Mouse (Mus musculus): ENCODE measurements around the gene Ddx23. TPM values are rescaled to one million over a fixed set of nuclear protein-coding genes. Genes with fewer than 3 reads are reported as not detected.

Gene Ddx23
- polyA plus RNA-seq, 1 experiment from 2014 or later = 10.0 TPM

DNA sequence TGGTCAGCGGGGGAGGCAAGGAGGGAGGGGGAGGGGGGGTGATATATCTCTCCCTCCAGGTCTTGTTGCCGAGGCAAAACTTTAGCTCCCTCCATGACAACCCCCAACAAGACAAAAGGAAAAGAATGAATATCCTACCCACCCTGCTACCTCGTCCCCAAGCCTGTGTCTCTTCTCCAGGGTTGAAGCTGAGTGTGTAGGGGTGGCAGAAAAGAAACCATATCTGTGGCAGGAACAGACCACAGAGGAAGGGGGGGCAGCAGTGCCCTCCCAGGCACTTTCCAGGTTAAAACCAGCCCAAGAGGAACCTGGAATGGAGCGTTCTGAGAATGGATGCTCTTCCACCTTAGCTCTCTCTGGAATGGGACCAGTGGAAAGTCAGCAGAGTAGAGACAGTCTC lies 32.2 kb downstream of the Ddx23 start, which contains the start of gene Cacnb3:
Gene Cacnb3, plus strand, starts transcription at position 301 of the 400 bp plus-strand sequence.
- WGBS (ENCODE audit: insufficient replicate concordance) = 25% methylated on average over 4 of the region's 4 CpGs

DNA sequence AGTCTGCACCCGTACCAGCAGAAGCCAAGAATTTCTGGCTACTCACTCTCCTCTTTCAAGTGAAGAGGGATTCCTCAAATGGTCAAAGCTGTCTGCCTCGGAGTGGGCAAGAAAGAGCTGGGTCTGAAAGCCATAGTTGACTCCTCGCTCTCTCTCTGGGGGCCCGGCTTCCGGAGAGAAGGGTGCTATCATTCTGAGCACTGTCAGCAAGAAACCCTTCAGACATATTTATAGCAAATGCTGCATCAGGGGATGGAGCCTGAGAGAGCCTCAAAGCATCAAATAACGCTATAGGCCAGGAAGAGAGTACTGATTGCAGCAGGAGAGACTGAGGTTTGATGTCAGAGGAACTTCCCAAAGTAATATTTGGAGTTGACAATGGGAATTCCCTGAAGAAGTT lies 33.2 kb downstream of the Ddx23 start:
- H3K36me3 ChIP-seq (ENCODE audit: control insufficient read depth, insufficient read depth) = no peaks in the 10 kb centered on the region
- H3K9me3 ChIP-seq (replicated peaks; ENCODE audit: control insufficient read depth, low read length) = 0 out of 2 replicates have a peak, but pooled peaks cover 2% of the 10 kb centered on the region
- no peak overlapping the region for H3K9ac ChIP-seq (ENCODE audit: low read depth, low read length)
- no peak overlapping the region for H3K4me3 ChIP-seq (ENCODE audit: low read depth, low read length)
- 35% methylated on average over 6 of the region's 6 CpGs for WGBS (ENCODE audit: insufficient replicate concordance)
- no peak overlapping the region for H3K27ac ChIP-seq (ENCODE audit: low read length)
- H3K4me2 ChIP-seq (ENCODE audit: low read depth, low read length) = no peak overlapping the region
- peaks cover 8% of the 10 kb centered on the region for H3K4me1 ChIP-seq (ENCODE audit: control insufficient read depth, low read depth, low read length)
- ATAC-seq (ENCODE audit: low read depth) = no peak
- H3K27me3 ChIP-seq (ENCODE audit: control insufficient read depth, insufficient read depth, low read depth, low read length) = peaks cover 79% of the 10 kb centered on the region

More for the DNA sequence above, 32.2 kb downstream of the Ddx23 start, which contains the start of gene Cacnb3:
- no peak within 1 kb of the TSS for H3K9ac ChIP-seq (ENCODE audit: low read depth, low read length)
- peaks cover 15% of the 10 kb centered on the region for H3K4me1 ChIP-seq (ENCODE audit: control insufficient read depth, low read depth, low read length)
- H3K4me2 ChIP-seq (ENCODE audit: low read depth, low read length) = no peak within 1 kb of the TSS
- peaks cover 87% of the 10 kb centered on the region for H3K27me3 ChIP-seq (ENCODE audit: control insufficient read depth, insufficient read depth, low read depth, low read length)
- H3K9me3 ChIP-seq (replicated peaks; ENCODE audit: control insufficient read depth, low read length) = 0 out of 2 replicates have a peak, but pooled peaks cover 2% of the 10 kb centered on the region
- no peaks in the 10 kb centered on the region for H3K36me3 ChIP-seq (ENCODE audit: control insufficient read depth, insufficient read depth)
- no peak within 1 kb of the TSS for H3K4me3 ChIP-seq (ENCODE audit: low read depth, low read length)
- ATAC-seq (ENCODE audit: low read depth) = no peak
- H3K27ac ChIP-seq (ENCODE audit: low read length) = no peak within 1 kb of the TSS

DNA sequence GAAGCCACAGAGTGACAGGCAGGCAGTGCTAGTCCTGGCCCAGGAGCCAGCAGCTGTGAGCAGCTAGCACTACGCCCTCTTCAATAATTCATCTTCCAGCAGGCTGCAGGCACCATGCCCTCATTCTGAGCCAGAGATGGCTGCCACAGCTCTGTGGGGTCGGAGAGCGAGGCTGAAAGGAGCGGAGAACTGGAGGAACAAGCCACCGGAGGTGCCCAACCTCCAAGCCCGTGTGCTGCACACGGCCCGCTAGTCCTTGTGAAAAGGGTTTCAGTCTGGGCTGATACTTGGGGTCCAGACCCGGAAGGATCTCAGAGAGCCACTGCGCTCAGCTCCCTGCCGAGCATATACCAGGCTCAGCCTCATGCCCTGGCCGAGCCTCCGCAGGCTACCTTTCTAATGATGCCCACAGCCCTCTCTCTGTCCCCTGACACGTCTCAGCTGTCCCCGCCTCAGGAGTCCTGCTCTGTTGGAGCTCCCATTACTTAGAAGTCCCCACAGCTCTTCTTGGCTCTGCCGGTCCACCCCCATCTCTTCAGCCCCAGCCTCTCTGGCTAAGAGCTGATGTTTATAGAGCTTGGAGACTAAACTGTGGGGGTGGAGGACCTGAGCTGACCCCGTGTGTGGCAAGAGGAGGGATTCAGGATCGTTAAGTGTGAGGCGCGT lies 34.0 kb downstream of the Ddx23 start:
- 0 out of 2 replicates have a peak, but pooled peaks cover 2% of the 10 kb centered on the region for H3K9me3 ChIP-seq (replicated peaks; ENCODE audit: control insufficient read depth, low read length)
- no peak overlapping the region for H3K9ac ChIP-seq (ENCODE audit: low read depth, low read length)
- no peak overlapping the region for H3K27ac ChIP-seq (ENCODE audit: low read length)
- peaks cover 6% of the 10 kb centered on the region for H3K4me1 ChIP-seq (ENCODE audit: control insufficient read depth, low read depth, low read length)
- WGBS (ENCODE audit: insufficient replicate concordance) = 15% methylated on average over 20 of the region's 20 CpGs
- no peaks in the 10 kb centered on the region for H3K36me3 ChIP-seq (ENCODE audit: control insufficient read depth, insufficient read depth)
- no peak overlapping the region for H3K4me2 ChIP-seq (ENCODE audit: low read depth, low read length)
- H3K4me3 ChIP-seq (ENCODE audit: low read depth, low read length) = no peak overlapping the region
- H3K27me3 ChIP-seq (ENCODE audit: control insufficient read depth, insufficient read depth, low read depth, low read length) = peaks cover 74% of the 10 kb centered on the region
- ATAC-seq (ENCODE audit: low read depth) = no peak

DNA sequence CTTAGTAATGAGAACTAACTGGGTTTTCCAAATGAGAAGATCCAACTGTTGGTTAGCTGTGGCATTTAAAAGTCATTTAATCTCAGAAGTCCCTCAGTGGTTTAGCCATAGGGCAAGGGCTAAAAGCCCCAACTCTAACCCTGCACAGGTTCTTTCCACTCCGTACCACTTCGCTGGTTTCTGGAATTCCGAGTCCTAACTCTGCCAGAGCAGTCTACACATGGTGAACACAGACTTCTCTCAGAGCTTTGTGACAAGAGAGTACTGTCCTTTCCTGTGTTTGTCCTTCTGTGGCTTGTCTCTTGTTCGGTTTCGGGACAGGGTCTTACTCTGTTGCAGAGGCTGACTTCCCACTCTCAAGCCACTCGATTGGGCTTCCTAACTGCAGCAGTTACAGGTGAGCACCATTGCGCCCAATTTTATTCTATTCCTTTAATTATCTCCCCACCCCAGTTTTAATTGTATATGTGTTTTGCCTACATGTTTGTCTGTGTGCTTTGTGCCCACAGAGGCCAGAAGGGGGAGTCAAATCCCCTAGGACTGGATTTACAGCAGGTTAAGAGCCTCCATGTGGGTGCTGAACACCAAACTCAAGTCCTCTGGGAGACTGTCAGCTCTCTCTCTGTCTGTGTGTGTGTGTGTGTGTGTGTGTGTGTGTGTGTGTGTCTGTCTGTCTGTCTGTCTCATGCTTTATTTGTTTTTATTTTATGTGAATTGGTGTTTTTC lies 36.0 kb downstream of the Ddx23 start:
- Histone ChIP-seq H3K9ac (ENCODE audit: low read depth, low read length) (no peak overlapping the region), H3K27ac (ENCODE audit: low read length) (no peak overlapping the region), H3K36me3 (ENCODE audit: control insufficient read depth, insufficient read depth) (no peaks in the 10 kb centered on the region), H3K4me3 (ENCODE audit: low read depth, low read length) (no peak overlapping the region), H3K9me3 (replicated peaks; ENCODE audit: control insufficient read depth, low read length) (0 out of 2 replicates have a peak, but pooled peaks cover 2% of the 10 kb centered on the region), H3K4me1 (ENCODE audit: control insufficient read depth, low read depth, low read length) (peaks cover 4% of the 10 kb centered on the region; the same call in 1 of the 2 replicates), H3K4me2 (ENCODE audit: low read depth, low read length) (no peak overlapping the region), H3K27me3 (ENCODE audit: control insufficient read depth, insufficient read depth, low read depth, low read length) (peaks cover 70% of the 10 kb centered on the region)
- WGBS (ENCODE audit: insufficient replicate concordance) = 61% methylated on average over 7 of the region's 7 CpGs
- no peak for ATAC-seq (ENCODE audit: low read depth)

DNA sequence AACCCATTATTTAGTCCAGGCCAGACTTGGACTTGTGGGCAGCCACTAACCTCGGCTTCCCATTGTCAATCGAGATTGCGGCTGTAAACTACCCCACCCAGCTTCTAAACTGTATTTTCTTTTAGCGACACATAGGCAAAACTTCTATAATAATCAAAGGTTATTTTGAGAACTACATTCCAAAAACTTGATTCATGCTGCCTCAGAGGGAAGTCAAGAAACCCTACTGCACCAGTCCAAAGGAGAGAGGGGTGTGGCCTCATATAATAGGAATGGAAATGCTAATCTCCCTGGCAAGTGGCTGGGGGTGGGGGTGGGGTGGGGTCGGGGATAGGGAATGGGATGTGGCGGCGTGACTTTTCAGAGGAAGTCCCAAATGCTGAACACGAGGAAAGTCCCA lies 36.6 kb downstream of the Ddx23 start:
- Histone ChIP-seq H3K4me2 (ENCODE audit: low read depth, low read length) (no peak overlapping the region), H3K36me3 (ENCODE audit: control insufficient read depth, insufficient read depth) (no peaks in the 10 kb centered on the region), H3K27ac (ENCODE audit: low read length) (no peak overlapping the region), H3K4me1 (ENCODE audit: control insufficient read depth, low read depth, low read length) (peaks cover 2% of the 10 kb centered on the region; the same call in 1 of the 2 replicates), H3K9ac (ENCODE audit: low read depth, low read length) (no peak overlapping the region), H3K27me3 (ENCODE audit: control insufficient read depth, insufficient read depth, low read depth, low read length) (peaks cover 67% of the 10 kb centered on the region), H3K4me3 (ENCODE audit: low read depth, low read length) (no peak overlapping the region), H3K9me3 (replicated peaks; ENCODE audit: control insufficient read depth, low read length) (0 out of 2 replicates have a peak, but pooled peaks cover 2% of the 10 kb centered on the region)
- 25% methylated on average over 8 of the region's 8 CpGs for WGBS (ENCODE audit: insufficient replicate concordance)
- no peak for ATAC-seq (ENCODE audit: low read depth)

DNA sequence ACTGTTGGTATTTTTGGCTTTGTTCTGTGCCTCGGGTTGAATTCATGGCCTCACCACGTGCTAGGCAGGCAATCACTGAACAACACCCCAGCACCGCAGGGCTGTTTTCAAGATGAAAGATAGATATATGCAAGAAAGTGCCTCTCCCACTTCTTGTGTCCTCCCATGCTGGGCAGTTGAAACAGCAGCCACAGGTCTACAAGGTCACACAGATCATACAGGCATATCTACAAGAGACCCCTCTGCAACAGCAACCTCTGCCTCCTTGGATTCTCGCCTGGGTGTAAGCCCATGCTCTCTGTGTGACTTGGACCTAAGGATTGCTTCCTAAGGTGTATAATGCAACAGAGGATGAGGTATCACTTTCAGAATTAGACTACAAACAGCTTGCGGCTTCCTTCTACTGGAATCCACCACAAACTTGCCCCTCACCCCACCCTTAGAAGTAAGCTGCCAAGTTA lies 39.3 kb downstream of the Ddx23 start:
- H3K4me3 ChIP-seq (ENCODE audit: low read depth, low read length) = no peak overlapping the region
- no peak overlapping the region for H3K4me2 ChIP-seq (ENCODE audit: low read depth, low read length)
- ATAC-seq (ENCODE audit: low read depth) = no peak
- no peak overlapping the region for H3K9ac ChIP-seq (ENCODE audit: low read depth, low read length)
- 32% methylated on average over 5 of the region's 5 CpGs for WGBS (ENCODE audit: insufficient replicate concordance)
- H3K27me3 ChIP-seq (ENCODE audit: control insufficient read depth, insufficient read depth, low read depth, low read length) = peaks cover 49% of the 10 kb centered on the region
- H3K4me1 ChIP-seq (ENCODE audit: control insufficient read depth, low read depth, low read length) = no peaks in the 10 kb centered on the region
- no peak overlapping the region for H3K27ac ChIP-seq (ENCODE audit: low read length)
- no peaks in the 10 kb centered on the region for H3K36me3 ChIP-seq (ENCODE audit: control insufficient read depth, insufficient read depth)
- H3K9me3 ChIP-seq (replicated peaks; ENCODE audit: control insufficient read depth, low read length) = 0 out of 2 replicates have a peak, but pooled peaks cover 2% of the 10 kb centered on the region

DNA sequence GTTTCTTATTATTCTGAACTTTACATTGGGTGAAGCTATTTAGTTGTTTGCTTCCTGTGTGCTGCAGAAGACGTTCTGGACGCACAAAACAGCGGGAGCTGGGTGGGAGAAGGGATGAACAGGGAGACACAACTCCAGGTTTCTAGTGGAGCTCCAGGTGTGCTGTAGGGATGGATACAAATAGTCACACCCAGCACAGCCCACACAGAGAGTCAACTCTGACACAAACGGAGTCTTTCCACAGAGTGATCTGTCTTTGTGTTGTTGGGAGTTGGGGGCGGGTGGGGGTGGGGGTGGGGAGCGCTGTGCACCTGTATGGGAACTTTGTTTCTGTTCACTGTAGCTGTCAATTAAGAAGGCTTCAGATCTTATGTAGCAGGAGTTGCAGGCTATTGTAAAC lies 40.0 kb downstream of the Ddx23 start:
- H3K4me1 ChIP-seq (ENCODE audit: control insufficient read depth, low read depth, low read length) = no peaks in the 10 kb centered on the region
- WGBS (ENCODE audit: insufficient replicate concordance) = 22% methylated on average over 6 of the region's 6 CpGs
- no peak overlapping the region for H3K4me3 ChIP-seq (ENCODE audit: low read depth, low read length)
- peaks cover 43% of the 10 kb centered on the region for H3K27me3 ChIP-seq (ENCODE audit: control insufficient read depth, insufficient read depth, low read depth, low read length)
- H3K9ac ChIP-seq (ENCODE audit: low read depth, low read length) = no peak overlapping the region
- H3K27ac ChIP-seq (ENCODE audit: low read length) = no peak overlapping the region
- no peak for ATAC-seq (ENCODE audit: low read depth)
- H3K36me3 ChIP-seq (ENCODE audit: control insufficient read depth, insufficient read depth) = no peaks in the 10 kb centered on the region
- no peak overlapping the region for H3K4me2 ChIP-seq (ENCODE audit: low read depth, low read length)
- 0 out of 2 replicates have a peak, but pooled peaks cover 2% of the 10 kb centered on the region for H3K9me3 ChIP-seq (replicated peaks; ENCODE audit: control insufficient read depth, low read length)

DNA sequence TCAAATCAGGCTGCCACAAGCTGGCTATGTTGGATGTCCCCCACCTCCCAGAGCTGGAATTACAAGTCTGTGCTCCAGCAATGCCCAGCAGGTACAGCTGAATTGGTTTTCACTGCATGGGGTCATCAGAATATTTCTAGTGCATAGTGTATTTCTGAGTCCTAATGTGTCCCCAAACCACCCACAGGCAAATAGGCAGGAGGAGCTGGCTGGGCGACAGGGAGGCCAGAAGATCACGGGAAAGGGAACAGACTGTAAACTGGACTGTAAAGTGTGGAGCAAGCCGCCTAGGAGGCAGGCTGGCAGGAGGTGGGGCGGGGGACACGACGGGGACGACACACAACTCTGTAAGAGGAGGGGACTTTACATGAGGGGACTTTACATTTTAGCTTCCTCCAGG lies 40.5 kb downstream of the Ddx23 start:
- Histone ChIP-seq H3K9me3 (replicated peaks; ENCODE audit: control insufficient read depth, low read length) (0 out of 2 replicates have a peak, but pooled peaks cover 2% of the 10 kb centered on the region), H3K4me1 (ENCODE audit: control insufficient read depth, low read depth, low read length) (peaks cover 3% of the 10 kb centered on the region), H3K27ac (ENCODE audit: low read length) (no peak overlapping the region), H3K4me2 (ENCODE audit: low read depth, low read length) (no peak overlapping the region), H3K36me3 (ENCODE audit: control insufficient read depth, insufficient read depth) (no peaks in the 10 kb centered on the region), H3K27me3 (ENCODE audit: control insufficient read depth, insufficient read depth, low read depth, low read length) (peaks cover 42% of the 10 kb centered on the region), H3K4me3 (ENCODE audit: low read depth, low read length) (no peak overlapping the region), H3K9ac (ENCODE audit: low read depth, low read length) (no peak overlapping the region)
- WGBS (ENCODE audit: insufficient replicate concordance) = 6% methylated on average over 7 of the region's 7 CpGs
- ATAC-seq (ENCODE audit: low read depth) = no peak

DNA sequence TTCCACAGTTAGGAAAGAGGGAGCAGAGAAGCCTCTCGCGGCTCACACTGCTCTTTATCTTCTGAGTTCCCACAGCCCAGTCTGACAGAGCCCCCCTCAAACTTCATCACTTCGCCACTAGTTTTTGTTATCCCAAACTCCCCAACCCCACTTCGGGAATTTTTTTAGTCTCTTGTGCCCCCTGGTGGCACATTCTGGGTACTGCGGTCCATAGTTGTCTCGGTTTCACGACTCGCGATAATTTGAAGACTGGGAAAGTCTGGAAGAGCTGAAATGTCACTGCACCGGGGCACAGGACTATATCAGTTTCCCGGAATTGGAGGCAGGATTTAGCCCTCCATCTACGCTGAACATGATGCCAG lies 45.5 kb downstream of the Ddx23 start:
- Histone ChIP-seq H3K27ac (ENCODE audit: low read length) (no peak overlapping the region), H3K9me3 (replicated peaks; ENCODE audit: control insufficient read depth, low read length) (no peaks in the 10 kb centered on the region), H3K27me3 (ENCODE audit: control insufficient read depth, insufficient read depth, low read depth, low read length) (peaks cover 17% of the 10 kb centered on the region), H3K36me3 (ENCODE audit: control insufficient read depth, insufficient read depth) (no peaks in the 10 kb centered on the region), H3K4me2 (ENCODE audit: low read depth, low read length) (peak overlapping the region; percentile 42; the same call in 1 of the 2 replicates), H3K4me1 (ENCODE audit: control insufficient read depth, low read depth, low read length) (peaks cover 13% of the 10 kb centered on the region), H3K4me3 (ENCODE audit: low read depth, low read length) (no peak overlapping the region), H3K9ac (ENCODE audit: low read depth, low read length) (no peak overlapping the region)
- ATAC-seq (ENCODE audit: low read depth) = 0 out of 2 replicates have a peak, but pooled peaks have one; percentile 17
- under 1% methylated on average over 12 of the region's 12 CpGs for WGBS (ENCODE audit: insufficient replicate concordance)

Measured in liver, embryonic 16.5 days (tissue).